Mouse (Mus musculus) liver, adult 10 weeks (tissue): ENCODE measurements around the gene Mark4. TPM values are rescaled to one million over a fixed set of nuclear protein-coding genes. Genes with fewer than 3 reads are reported as not detected.

Source experiments
- polyA plus RNA-seq: library from polyadenylated mRNA; stranded (reverse); fragments of 350-450 nt; fragmentation: Illumina TruSeq; extraction: RNeasy Lipid Tissue Mini Kit (QIAGEN cat#74804); gene quantifications from one replicate; pipeline ENCODE4 v1.2.3, GENCODE M21; 2014; ENCODE audit warnings: low read depth, low replicate concordance

Gene Mark4
- 0.82 TPM for polyA plus RNA-seq

GRCm38 (mm10) chr7:19458591-19459111 lies at the start of gene Mark4:
Gene Mark4 (minus strand): TSS chr7:19458821.

GRCm38 (mm10) chr7:19462884-19463381 lies 4.3 kb upstream of the Mark4 start, which contains the start of gene Exoc3l2:
Gene Exoc3l2 (plus strand): TSS chr7:19463331.

DNA sequence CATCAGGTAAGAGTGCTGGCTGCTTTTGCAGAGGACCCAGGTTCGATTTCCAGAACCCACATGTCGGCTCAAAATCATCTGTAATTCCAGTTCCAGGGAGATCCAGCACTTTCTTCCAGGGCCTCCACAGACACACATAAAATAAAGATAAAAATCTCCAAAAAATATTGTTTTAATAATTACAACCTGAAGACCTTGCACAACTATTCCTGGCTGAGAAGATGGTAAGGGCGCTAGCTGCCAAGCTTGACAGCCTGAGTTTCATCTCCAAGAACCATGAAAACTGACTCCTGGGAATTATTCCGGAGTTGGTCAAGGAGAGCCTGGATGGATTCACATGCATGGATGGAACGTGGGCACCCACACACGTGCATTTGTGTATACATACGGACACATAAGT lies 54.1 kb downstream of the Mark4 start, which contains the start of gene Ckm:
Ckm (plus strand) TSS at position 301 of the 400 bp plus-strand sequence.

GRCm38 (mm10) chr7:19403731-19404296 lies 54.8 kb downstream of the Mark4 start, which contains the start of gene Klc3:
Gene Klc3 (minus strand): TSS chr7:19404104.

GRCm38 (mm10) chr7:19381377-19382165 lies 77.0 kb downstream of the Mark4 start, which contains the start of gene Ercc2:
Gene Ercc2 (plus strand): TSS chr7:19382010.

Other genes with a start within 250 kb of the Mark4 start
- gene Gpr4, start 246.3 kb downstream of the Mark4 start, polyA plus RNA-seq, result 0.34 TPM
- gene Opa3, start 230.5 kb downstream of the Mark4 start, polyA plus RNA-seq, result 10.4 TPM
- 7.0 TPM for gene Vasp, start 187.0 kb downstream of the Mark4 start, polyA plus RNA-seq
- not detected for gene Ppm1n, start 178.8 kb downstream of the Mark4 start, polyA plus RNA-seq
- gene Rtn2, start 176.2 kb downstream of the Mark4 start, polyA plus RNA-seq, result not detected
- gene Fosb, start 148.8 kb downstream of the Mark4 start, polyA plus RNA-seq, result 0.21 TPM
- gene Ercc1, start 114.0 kb downstream of the Mark4 start, polyA plus RNA-seq, result 1.9 TPM
- 0.95 TPM for gene Cd3eap, start 99.3 kb downstream of the Mark4 start, polyA plus RNA-seq
- 0.29 TPM for gene Ppp1r13l, start 99.1 kb downstream of the Mark4 start, polyA plus RNA-seq
- 0.40 TPM for gene Ercc2, start 76.8 kb downstream of the Mark4 start, polyA plus RNA-seq
- not detected for gene Klc3, start 54.7 kb downstream of the Mark4 start, polyA plus RNA-seq
- not detected for gene Ckm, start 54.0 kb downstream of the Mark4 start, polyA plus RNA-seq
- gene Exoc3l2, start 4.5 kb upstream of the Mark4 start, polyA plus RNA-seq, result 0.34 TPM
- gene Bloc1s3, start 49.5 kb upstream of the Mark4 start, polyA plus RNA-seq, result 1.6 TPM
- not detected for gene Trappc6a, start 49.6 kb upstream of the Mark4 start, polyA plus RNA-seq
- gene Nkpd1, start 59.0 kb upstream of the Mark4 start, polyA plus RNA-seq, result not detected
- 1.3 TPM for gene Ppp1r37, start 104.3 kb upstream of the Mark4 start, polyA plus RNA-seq
- gene Zfp296, start 118.5 kb upstream of the Mark4 start, polyA plus RNA-seq, result not detected
- 10.5 TPM for gene Gemin7, start 118.8 kb upstream of the Mark4 start, polyA plus RNA-seq
- 1.7 TPM for gene Clasrp, start 145.7 kb upstream of the Mark4 start, polyA plus RNA-seq
- gene Relb, start 170.6 kb upstream of the Mark4 start, polyA plus RNA-seq, result 0.11 TPM
- 20.7 TPM for gene Clptm1, start 206.2 kb upstream of the Mark4 start, polyA plus RNA-seq
- 44.8 TPM for gene Apoc2, start 219.1 kb upstream of the Mark4 start, polyA plus RNA-seq
- not detected for gene Gm44805, start 222.6 kb upstream of the Mark4 start, polyA plus RNA-seq
- 123 TPM for gene Apoc4, start 222.7 kb upstream of the Mark4 start, polyA plus RNA-seq
- 3,872 TPM for gene Apoc1, start 233.8 kb upstream of the Mark4 start, polyA plus RNA-seq
- 941 TPM for gene Apoe, start 240.4 kb upstream of the Mark4 start, polyA plus RNA-seq